Mouse (Mus musculus): ENCODE results near the gene BC052040. TPM values are rescaled to one million over a fixed set of nuclear protein-coding genes. Genes with fewer than 3 reads are reported as not detected.

BC052040 gene
- total RNA-seq, 1 experiment = 7.9 TPM

DNA sequence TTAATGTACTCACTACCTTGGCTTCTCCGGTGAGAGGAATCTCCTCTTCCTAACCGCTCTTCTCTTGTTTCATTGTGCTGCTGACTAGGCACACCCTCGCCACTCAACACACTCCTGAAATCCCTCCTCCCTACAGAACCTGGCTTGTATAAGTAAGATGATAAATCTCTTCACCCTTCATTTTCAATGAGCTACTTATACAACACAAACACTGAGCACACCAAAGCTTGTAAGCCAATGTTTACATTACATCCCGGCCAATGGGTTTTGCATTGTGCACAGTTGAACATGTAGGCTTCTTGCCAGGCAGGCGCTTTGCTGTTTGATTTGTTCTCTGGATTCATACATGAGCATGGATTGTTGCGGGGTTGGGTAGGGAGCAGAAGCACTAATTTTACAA lies 236.4 kb downstream of the BC052040 start:
- no peak for TF ChIP-seq ZNF384 (IDR thresholded peaks at IDR 0.05; ENCODE audit: low read depth, low read length)
- TF ChIP-seq HCFC1 (IDR thresholded peaks at IDR 0.05; ENCODE audit: borderline replicate concordance, insufficient read depth, low read length) = no peak
- TF ChIP-seq MAFK (IDR thresholded peaks at IDR 0.05; ENCODE audit: insufficient read depth, low read depth, low read length) = no peak
- no peak for TF ChIP-seq CHD2 (IDR thresholded peaks at IDR 0.05; ENCODE audit: low read depth, low read length)
- no peak for TF ChIP-seq ZC3H11A (IDR thresholded peaks at IDR 0.05; ENCODE audit: borderline replicate concordance, low read depth, low read length)
- H3K4me1 ChIP-seq (ENCODE audit: control insufficient read depth in 2 of 2, insufficient read depth in 2 of 2, low read length in 2 of 2, poor library complexity in 1 of 2) = 0 out of 4 replicates have a peak, but pooled peaks cover 0 to 3% of the 10 kb centered on the region in 2 experiments
- in situ Hi-C loops (cut with MboI; ENCODE audit: low sequenced_read_pairs in 2 of 2, unreplicated experiment in 2 of 2) = no loop called here
- no peaks in the 10 kb centered on the region for H3K36me3 ChIP-seq (ENCODE audit: control insufficient read depth, insufficient read depth, low read length, poor library complexity, severe bottlenecking)
- no peak overlapping the region for H3K4me3 ChIP-seq (ENCODE audit: insufficient read depth in 1 of 2, low read depth in 1 of 2, low read length in 2 of 2, poor library complexity in 1 of 2, severe bottlenecking in 1 of 2)
- H3K27ac ChIP-seq (ENCODE audit: insufficient read depth, low read depth, low read length, poor library complexity, severe bottlenecking) = no peak overlapping the region
- no peaks in the 10 kb centered on the region for H3K9me3 ChIP-seq (ENCODE audit: control insufficient read depth, insufficient read depth, low read depth, low read length)
- no peak overlapping the region for H3K9ac ChIP-seq (ENCODE audit: insufficient read depth, low read depth, low read length, poor library complexity, severe bottlenecking)
- DNase-seq (ENCODE audit: low read depth, low spot score) = no peak

GRCm38 (mm10) chr2:115822361-115822760 lies 240.8 kb downstream of the BC052040 start:
- Histone ChIP-seq H3K27ac (ENCODE audit: insufficient read depth, low read depth, low read length, poor library complexity, severe bottlenecking) (no peak overlapping the region), H3K4me1 (ENCODE audit: control insufficient read depth in 2 of 2, insufficient read depth in 2 of 2, low read length in 2 of 2, poor library complexity in 1 of 2) (0 out of 4 replicates have a peak, but pooled peaks cover 0 to 3% of the 10 kb centered on the region in 2 experiments), H3K9me3 (ENCODE audit: control insufficient read depth, insufficient read depth, low read depth, low read length) (no peaks in the 10 kb centered on the region), H3K4me3 (ENCODE audit: insufficient read depth in 1 of 2, low read depth in 1 of 2, low read length in 2 of 2, poor library complexity in 1 of 2, severe bottlenecking in 1 of 2) (no peak overlapping the region), H3K36me3 (ENCODE audit: control insufficient read depth, insufficient read depth, low read length, poor library complexity, severe bottlenecking) (no peaks in the 10 kb centered on the region), H3K9ac (ENCODE audit: insufficient read depth, low read depth, low read length, poor library complexity, severe bottlenecking) (no peak overlapping the region)
- no peak for TF ChIP-seq HCFC1 (IDR thresholded peaks at IDR 0.05; ENCODE audit: borderline replicate concordance, insufficient read depth, low read length)
- no peak for TF ChIP-seq CHD2 (IDR thresholded peaks at IDR 0.05; ENCODE audit: low read depth, low read length)
- TF ChIP-seq MAFK (IDR thresholded peaks at IDR 0.05; ENCODE audit: insufficient read depth, low read depth, low read length) = no peak
- no peak for TF ChIP-seq ZC3H11A (IDR thresholded peaks at IDR 0.05; ENCODE audit: borderline replicate concordance, low read depth, low read length)
- no peak for TF ChIP-seq ZNF384 (IDR thresholded peaks at IDR 0.05; ENCODE audit: low read depth, low read length)
- in situ Hi-C loops (cut with MboI; ENCODE audit: low sequenced_read_pairs in 2 of 2, unreplicated experiment in 2 of 2) = no loop called here
- DNase-seq (ENCODE audit: low read depth, low spot score) = no peak
